Mouse (Mus musculus) small intestine, adult 2 months (tissue): ENCODE data around the gene Lonp1. TPM values are rescaled to one million over a fixed set of nuclear protein-coding genes. Genes with fewer than 3 reads are reported as not detected.

Experiments used
- H3K27ac ChIP-seq: fragments of 200-500 bp; 2 replicates; pipeline ENCODE4 v1.5.1; 2012; ENCODE audit warnings: low read depth, low read length, control low read depth, inconsistent platforms; ENCODE audit not compliant: insufficient read depth
- H3K27me3 ChIP-seq: fragments of 200-500 bp; 2 replicates; pipeline ENCODE4 v1.6.1; 2012; ENCODE audit warnings: mild to moderate bottlenecking, moderate library complexity, low read length, inconsistent platforms; ENCODE audit not compliant: control insufficient read depth, insufficient read depth
- H3K36me3 ChIP-seq: fragments of 200-500 bp; 2 replicates; pipeline ENCODE4 v1.6.1; 2012; ENCODE audit warnings: mild to moderate bottlenecking, low read length, control low read depth, inconsistent platforms; ENCODE audit not compliant: control insufficient read depth, insufficient read depth
- H3K4me1 ChIP-seq: fragments of 200-500 bp; 2 replicates; pipeline ENCODE4 v1.6.1; 2012; ENCODE audit warnings: low read length, inconsistent platforms, mixed read lengths; ENCODE audit not compliant: control insufficient read depth, insufficient read depth, insufficient read length
- H3K4me3 ChIP-seq: fragments of 200-500 bp; 2 replicates; pipeline ENCODE4 v1.5.1; 2012; ENCODE audit warnings: low read depth, mild to moderate bottlenecking, control low read depth, inconsistent platforms, low read length, moderate library complexity
- CTCF ChIP-seq: fragments of 200-500 bp; IDR thresholded peaks from 2 replicates; pipeline ENCODE4 v1.5.1; 2012; ENCODE audit warnings: low read depth, mild to moderate bottlenecking, control low read depth, inconsistent platforms, low read length, moderate library complexity, mixed read lengths; ENCODE audit not compliant: insufficient replicate concordance, insufficient read length; ENCODE audit errors: extremely low read depth
- POLR2A ChIP-seq: fragments of 200-500 bp; IDR thresholded peaks from 2 replicates; pipeline ENCODE4 v1.6.1; 2012; ENCODE audit warnings: low read depth, mild to moderate bottlenecking, control low read depth, inconsistent platforms, low read length, moderate library complexity
- WGBS: fragments of 180-500 bp; shearing (Covaris S2); methylation state at CpG from one replicate; pipeline ENCODE4 v1.1.7; 2018; 5-methylcytosine and 5-hydroxymethylcytosine counted together
- polyA plus RNA-seq: library from polyadenylated mRNA; depleted of rRNA; stranded (reverse); fragments of >200 nt; gene quantifications from 2 replicates; pipeline ENCODE4 v1.2.3, GENCODE M21; 2012; rRNA removed

Lonp1 gene
- polyA plus RNA-seq, result 31.1 and 55.7 TPM in 2 replicates

- peak; percentile 36; the same call in 1 of the 2 replicates for TF ChIP-seq POLR2A
- no peak for TF ChIP-seq CTCF
- no peaks in the 10 kb centered on the region for H3K27me3 ChIP-seq
- H3K27ac ChIP-seq, result peak within 1 kb of the TSS; percentile 60
- peaks cover 4% of the 10 kb centered on the region for H3K36me3 ChIP-seq
- H3K4me3 ChIP-seq, result peak within 1 kb of the TSS; percentile 87
- H3K4me1 ChIP-seq, result peaks cover 10% of the 10 kb centered on the region; the same call in 1 of the 2 replicates
- WGBS, result under 1% methylated on average over 51 of the region's 51 CpGs
Observed at GRCm38 (mm10) chr17:56626754-56627470, at the start of gene Lonp1. Lonp1 (minus strand) TSS chr17:56626887.

- WGBS, result under 1% methylated on average over 37 of the region's 37 CpGs
- Histone ChIP-seq H3K36me3 (peaks cover 4% of the 10 kb centered on the region), H3K4me3 (peak overlapping the region; percentile 81), H3K27me3 (no peaks in the 10 kb centered on the region), H3K27ac (0 out of 2 replicates have a peak overlapping the region, but pooled peaks have one; percentile 34), H3K4me1 (no peaks in the 10 kb centered on the region)
- TF ChIP-seq CTCF (no peak), POLR2A (no peak)
Observed at GRCm38 (mm10) chr17:56673647-56674416, 47.1 kb upstream of the Lonp1 start.

- under 1% methylated on average over 60 of the region's 66 CpGs for WGBS
- H3K4me1 ChIP-seq, result no peaks in the 10 kb centered on the region
- peak within 1 kb of the TSS; percentile 90 for H3K27ac ChIP-seq
Observed at GRCm38 (mm10) chr17:56672941-56673646, 46.4 kb upstream of the Lonp1 start, which contains the start of gene Ranbp3. Ranbp3 (plus strand) TSS chr17:56673294.

GRCm38 (mm10) chr17:56669766-56670165 lies 43.1 kb upstream of the Lonp1 start:
- WGBS, result 90% methylated on average over 8 of the region's 8 CpGs
- Histone ChIP-seq H3K27ac (no peak overlapping the region), H3K27me3 (no peaks in the 10 kb centered on the region), H3K36me3 (no peaks in the 10 kb centered on the region), H3K4me1 (0 out of 2 replicates have a peak, but pooled peaks cover 2% of the 10 kb centered on the region), H3K4me3 (no peak overlapping the region)
- TF ChIP-seq POLR2A, result no peak
- no peak for TF ChIP-seq CTCF

More at GRCm38 (mm10) chr17:56672941-56673646, 46.4 kb upstream of the Lonp1 start, which contains the start of gene Ranbp3:
- TF ChIP-seq POLR2A (peak; percentile 76), CTCF (no peak)
- Histone ChIP-seq H3K27me3 (no peaks in the 10 kb centered on the region), H3K36me3 (peaks cover 2% of the 10 kb centered on the region), H3K4me3 (peak within 1 kb of the TSS; percentile 81)

GRCm38 (mm10) chr17:56668384-56669144 lies 41.9 kb upstream of the Lonp1 start:
- peaks cover 7% of the 10 kb centered on the region; the same call in 1 of the 2 replicates for H3K4me1 ChIP-seq
- no peak for TF ChIP-seq POLR2A
- peak; percentile 98 for TF ChIP-seq CTCF
- 3% methylated on average over 31 of the region's 31 CpGs for WGBS
- no peaks in the 10 kb centered on the region for H3K27me3 ChIP-seq
- no peak overlapping the region for H3K27ac ChIP-seq
- no peaks in the 10 kb centered on the region for H3K36me3 ChIP-seq
- peak overlapping the region; percentile 63 for H3K4me3 ChIP-seq

- H3K27ac ChIP-seq, result no peak overlapping the region
- TF ChIP-seq CTCF (no peak), POLR2A (no peak)
- H3K36me3 ChIP-seq, result no peaks in the 10 kb centered on the region
- WGBS, result 66% methylated on average over 3 of the region's 3 CpGs
- H3K27me3 ChIP-seq, result no peaks in the 10 kb centered on the region
- peaks cover 7% of the 10 kb centered on the region; the same call in 1 of the 2 replicates for H3K4me1 ChIP-seq
- H3K4me3 ChIP-seq, result no peak overlapping the region
Observed at GRCm38 (mm10) chr17:56667591-56667990, 40.9 kb upstream of the Lonp1 start.
